Mouse (Mus musculus): ENCODE results near the gene AI467606. TPM values are rescaled to one million over a fixed set of nuclear protein-coding genes. Genes with fewer than 3 reads are reported as not detected.

AI467606 gene
- total RNA-seq, 2 experiments from 2014 or later: 1.3 to 1.6 TPM

GRCm38 (mm10) chr7:127113614-127114259, 22.6 kb downstream of the AI467606 start:
- intact Hi-C loops (cut with DNase I): no loop called here
- no peak for DNase-seq (ENCODE audit: low spot score in 2 of 2)

DNA sequence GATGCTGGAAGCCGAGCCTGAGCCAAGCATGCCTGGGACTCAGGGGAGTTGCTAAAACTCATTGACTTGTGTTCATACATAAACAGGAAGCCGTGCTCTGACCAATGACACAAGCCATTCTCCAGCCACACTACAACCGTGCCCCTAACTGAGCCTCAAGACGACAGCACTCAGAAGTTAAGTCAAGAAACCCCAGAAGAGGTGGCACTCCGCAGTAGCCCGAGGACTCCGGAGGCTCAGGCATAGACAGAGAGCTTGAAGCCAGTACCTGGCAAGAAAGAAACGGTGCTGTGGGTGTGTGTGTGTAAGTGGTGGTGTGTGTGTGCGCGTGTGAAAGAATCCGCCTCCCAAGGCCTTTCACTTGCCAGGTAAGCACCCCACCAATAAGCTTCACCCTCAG, 23.8 kb downstream of the AI467606 start:
- intact Hi-C loops (cut with DNase I): no loop called here
- no peak for DNase-seq (ENCODE audit: low spot score in 2 of 2)

DNA sequence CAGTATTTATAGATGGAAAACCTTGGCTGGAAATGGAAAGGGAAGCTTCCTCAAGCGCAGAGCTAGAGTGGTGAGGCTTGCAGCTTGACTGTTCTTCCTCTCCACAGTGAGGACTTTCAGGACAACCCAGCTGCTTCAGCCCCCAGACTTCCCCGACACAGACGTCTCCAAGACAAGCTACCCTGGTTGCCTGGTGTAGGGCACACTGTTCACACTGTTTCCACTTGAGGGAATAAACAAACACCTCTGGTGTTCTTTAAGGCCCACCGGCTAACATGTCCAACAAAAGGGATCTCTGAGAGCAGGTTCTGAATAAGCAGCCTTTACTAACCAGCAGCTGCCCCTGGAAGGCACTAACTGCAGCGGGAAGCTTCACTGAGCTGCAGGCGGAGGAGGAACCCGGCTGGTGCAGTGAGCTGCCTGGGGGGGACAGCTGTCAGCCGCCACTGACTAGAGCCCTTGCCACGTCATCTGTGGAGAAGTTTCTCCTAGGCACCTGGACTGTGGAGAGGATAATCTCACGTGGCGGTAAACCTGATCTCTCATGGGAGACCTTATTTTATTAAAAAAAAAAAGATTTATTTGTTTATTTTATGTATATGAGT, 25.3 kb downstream of the AI467606 start:
- intact Hi-C loops (cut with DNase I): loop anchor here (2.0 kb wide), 1 partner anchor 68 kb away; no protein-coding TSS in a partner anchor
- peak; percentile 48 to 61 for DNase-seq (ENCODE audit: low spot score in 2 of 2)

GRCm38 (mm10) chr7:127117948-127118347, 26.8 kb downstream of the AI467606 start:
- intact Hi-C loops (cut with DNase I): loop anchor here (2.0 kb wide), 1 partner anchor 67 kb away; no protein-coding TSS in a partner anchor
- DNase-seq (ENCODE audit: low spot score in 2 of 2): no peak

DNA sequence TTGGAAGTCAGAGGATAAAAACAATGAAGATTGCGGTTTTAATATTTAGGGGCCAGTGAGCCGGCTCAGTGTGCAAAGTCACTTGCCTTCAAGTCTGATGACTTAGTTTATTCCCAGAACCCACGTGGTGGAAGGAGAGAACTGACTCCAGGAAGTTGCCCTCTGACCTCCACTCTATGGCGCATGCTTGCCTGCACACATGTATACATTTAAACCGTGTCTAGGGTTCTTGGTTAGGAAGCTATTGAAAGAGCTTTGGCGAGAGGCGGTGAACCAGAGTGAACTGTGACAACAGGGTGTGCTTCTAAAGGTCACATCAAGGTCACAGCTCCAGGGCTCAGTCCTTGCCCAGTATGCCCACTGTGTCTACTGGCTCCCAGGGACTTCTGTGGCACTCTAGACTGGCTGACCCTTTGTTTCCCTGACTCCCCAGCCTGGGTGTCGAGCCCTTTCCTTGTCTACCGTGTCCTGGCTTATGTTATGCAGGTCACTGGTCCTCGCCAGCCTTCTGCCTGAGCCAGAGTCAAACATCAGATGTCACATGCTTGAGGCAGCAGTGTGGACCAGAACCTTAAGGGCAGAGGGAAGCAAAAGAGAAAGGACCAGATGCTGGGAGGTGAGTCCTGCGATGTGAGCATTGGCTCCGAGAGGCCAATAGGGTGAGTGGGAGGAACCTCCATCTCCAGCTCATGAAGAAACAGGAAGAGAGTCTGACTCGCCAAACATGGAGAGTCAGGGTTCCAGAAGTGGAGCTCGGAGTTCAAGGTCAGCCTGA, 27.7 kb downstream of the AI467606 start:
- DNase-seq (ENCODE audit: low spot score in 2 of 2): no peak
- intact Hi-C loops (cut with DNase I): no loop called here

- DNase-seq (ENCODE audit: low spot score in 2 of 2): no peak
- intact Hi-C loops (cut with DNase I): no loop called here
Observed at GRCm38 (mm10) chr7:127121061-127121910, 30.1 kb downstream of the AI467606 start.

GRCm38 (mm10) chr7:127121911-127122270, 30.7 kb downstream of the AI467606 start, which contains the start of gene Qprt:
Gene Qprt (minus strand): TSS chr7:127122226.
- DNase-seq (ENCODE audit: low spot score in 2 of 2): no peak
- intact Hi-C loops (cut with DNase I): no loop called here

- intact Hi-C loops (cut with DNase I): loop anchor here (5.0 kb wide), 1 partner anchor 43 kb away; no protein-coding TSS in a partner anchor
- DNase-seq (ENCODE audit: low spot score in 2 of 2): peak; percentile 49 to 85
Observed at GRCm38 (mm10) chr7:127129638-127130037, 38.5 kb downstream of the AI467606 start.

DNA sequence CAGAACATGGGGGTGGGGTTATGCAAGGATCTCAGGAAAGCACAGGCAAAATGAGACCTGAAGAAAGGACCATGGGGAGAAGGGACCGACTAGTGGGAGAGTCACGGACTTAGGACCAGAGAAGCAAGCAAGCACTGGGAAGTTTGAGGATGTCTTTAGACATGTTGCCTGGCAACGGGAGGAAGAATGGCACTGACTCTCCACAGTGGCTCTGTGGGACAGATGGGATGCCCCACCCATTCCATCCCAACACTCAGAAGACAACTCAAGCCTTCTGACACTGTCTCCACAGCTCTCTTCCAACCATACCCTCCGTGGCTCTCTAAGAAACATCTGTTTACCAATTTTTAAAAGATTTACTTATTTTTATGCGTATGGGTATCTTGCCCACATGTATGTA, 42.0 kb downstream of the AI467606 start:
- DNase-seq (ENCODE audit: low spot score in 2 of 2): no peak
- intact Hi-C loops (cut with DNase I): loop anchor here (5.0 kb wide), 1 partner anchor 39 kb away; no protein-coding TSS in a partner anchor

GRCm38 (mm10) chr7:127134821-127135447, 43.8 kb downstream of the AI467606 start:
- DNase-seq (ENCODE audit: low spot score in 2 of 2): no peak
- intact Hi-C loops (cut with DNase I): loop anchor here (5.0 kb wide), 1 partner anchor 37 kb away; no protein-coding TSS in a partner anchor

GRCm38 (mm10) chr7:127136181-127137071, 45.3 kb downstream of the AI467606 start:
- intact Hi-C loops (cut with DNase I): no loop called here
- DNase-seq (ENCODE audit: low spot score in 2 of 2): no peak

DNA sequence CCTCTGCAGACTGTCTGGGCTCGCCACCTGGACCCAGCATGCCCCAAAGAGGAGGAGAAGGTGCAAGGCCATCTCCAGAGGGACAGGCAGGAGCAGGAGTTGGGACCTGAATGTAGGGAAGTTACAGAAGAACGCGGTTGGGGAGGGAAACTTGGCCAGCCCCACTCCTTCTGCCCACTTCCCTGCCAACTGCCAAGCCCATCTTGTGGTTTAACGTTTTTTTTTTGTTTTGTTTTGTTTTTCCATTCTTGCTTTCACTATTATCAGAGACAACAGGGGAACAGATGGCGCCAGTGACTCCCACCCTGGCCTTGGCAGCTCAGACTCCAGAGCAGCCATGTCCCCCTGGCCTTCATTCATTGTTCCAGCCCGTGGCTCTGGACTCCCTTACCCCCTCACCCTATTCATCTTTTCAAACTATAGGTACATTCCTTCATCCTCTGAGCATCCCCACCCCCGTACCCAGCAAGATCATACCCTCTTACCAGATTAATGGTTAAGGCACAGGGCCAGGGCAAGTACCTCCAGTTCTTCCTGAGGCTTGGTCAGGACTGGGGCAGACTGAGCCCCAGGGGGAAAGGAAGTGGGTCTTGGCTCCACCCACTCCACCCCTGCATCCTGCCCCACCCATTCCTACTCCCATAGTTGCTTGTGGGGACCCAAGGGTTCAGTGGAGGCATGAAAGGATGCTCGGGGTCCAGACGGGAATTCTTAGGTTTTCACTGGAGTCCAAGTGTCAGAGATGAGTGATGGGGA, 46.3 kb downstream of the AI467606 start, which contains the start of gene Spn:
Spn (minus strand) TSS at position 562 of the 756 bp plus-strand sequence.
- intact Hi-C loops (cut with DNase I): no loop called here
- DNase-seq (ENCODE audit: low spot score in 2 of 2): no peak

GRCm38 (mm10) chr7:127139100-127139499, 47.9 kb downstream of the AI467606 start:
- intact Hi-C loops (cut with DNase I): no loop called here
- DNase-seq (ENCODE audit: low spot score in 2 of 2): no peak

- intact Hi-C loops (cut with DNase I): no loop called here
- DNase-seq (ENCODE audit: low spot score in 2 of 2): no peak
Observed at GRCm38 (mm10) chr7:127139562-127139961, 48.4 kb downstream of the AI467606 start.

GRCm38 (mm10) chr7:127140623-127141404, 49.7 kb downstream of the AI467606 start:
- intact Hi-C loops (cut with DNase I): loop anchor here (5.0 kb wide), 1 partner anchor 36 kb away; no protein-coding TSS in a partner anchor
- no peak for DNase-seq (ENCODE audit: low spot score in 2 of 2)

- DNase-seq (ENCODE audit: low spot score in 2 of 2): no peak
- intact Hi-C loops (cut with DNase I): loop anchor here (5.0 kb wide), 1 partner anchor 35 kb away; no protein-coding TSS in a partner anchor
Observed at GRCm38 (mm10) chr7:127142214-127142613, 51.1 kb downstream of the AI467606 start.

Data from left cerebral cortex, postnatal 14 days (tissue).